Mouse (Mus musculus) activated CD4-positive, CD25-positive, alpha-beta regulatory T cell, adult 4 months (primary cell): ENCODE results near the gene Gm17428. TPM values are rescaled to one million over a fixed set of nuclear protein-coding genes. Genes with fewer than 3 reads are reported as not detected.
"Not testable (repeated sequence)": the region's sequence is repeated elsewhere in the genome, so short reads cannot be mapped to it uniquely, and the experiment has no call there.

Source experiments
- ATAC-seq: one replicate; pipeline ENCODE4 v1.8.0; 2017
- polyA plus RNA-seq, 2 experiments: library from polyadenylated mRNA; unstranded; fragments of 100-300 nt; shearing (Covaris generic); gene quantifications; one replicate each; pipeline ENCODE4 v1.2.1; 2017

Gm17428 gene
- polyA plus RNA-seq, 2 experiments from 2014 or later, result not detected

DNA sequence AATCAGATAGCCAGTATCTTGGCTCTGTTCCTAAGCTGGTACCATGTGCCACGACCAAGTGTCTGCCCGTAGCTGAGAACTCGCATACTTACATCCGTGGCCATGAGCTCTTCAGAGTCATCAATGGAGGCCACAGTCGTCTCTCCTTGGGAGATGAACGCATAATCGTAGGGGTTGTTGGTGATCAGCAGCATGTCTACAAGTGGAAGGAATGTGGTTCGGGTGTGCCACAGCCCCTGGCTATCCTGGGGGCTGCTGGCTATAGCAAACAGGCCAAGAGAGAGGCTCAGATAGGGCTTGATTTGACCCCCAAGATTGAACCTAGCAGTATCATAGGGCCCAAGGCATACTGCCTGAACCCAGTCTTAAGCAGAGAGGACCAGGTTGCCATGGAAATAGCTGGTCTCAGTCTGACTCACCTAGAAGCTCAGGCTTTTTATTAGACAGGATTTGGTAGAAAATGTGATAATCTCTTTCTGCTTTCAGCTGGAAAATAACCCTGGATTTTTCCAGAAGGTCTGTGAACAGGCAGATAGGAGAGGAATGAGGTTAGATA, 13.2 kb downstream of the Gm17428 start:
- no peak for ATAC-seq

DNA sequence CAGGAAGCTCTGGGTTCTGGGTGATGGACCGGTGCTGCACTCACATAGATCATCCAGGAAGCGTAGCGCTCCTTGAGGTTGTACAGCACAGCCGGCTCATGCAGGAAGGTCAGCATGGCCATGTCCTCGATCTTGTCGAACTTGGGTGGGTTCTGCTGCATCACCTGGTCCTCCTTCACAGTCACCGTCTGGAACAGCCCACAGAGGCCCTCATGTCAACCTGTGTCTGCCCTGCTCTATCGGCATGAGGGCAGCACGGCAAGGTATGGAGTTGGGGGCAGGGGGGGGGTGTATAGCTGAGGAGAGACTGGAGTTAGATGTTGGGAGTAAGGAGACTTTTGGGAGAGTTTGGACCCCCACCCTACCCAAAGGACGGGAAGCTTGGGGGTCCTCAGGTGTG, 15.5 kb downstream of the Gm17428 start:
- no peak for ATAC-seq

DNA sequence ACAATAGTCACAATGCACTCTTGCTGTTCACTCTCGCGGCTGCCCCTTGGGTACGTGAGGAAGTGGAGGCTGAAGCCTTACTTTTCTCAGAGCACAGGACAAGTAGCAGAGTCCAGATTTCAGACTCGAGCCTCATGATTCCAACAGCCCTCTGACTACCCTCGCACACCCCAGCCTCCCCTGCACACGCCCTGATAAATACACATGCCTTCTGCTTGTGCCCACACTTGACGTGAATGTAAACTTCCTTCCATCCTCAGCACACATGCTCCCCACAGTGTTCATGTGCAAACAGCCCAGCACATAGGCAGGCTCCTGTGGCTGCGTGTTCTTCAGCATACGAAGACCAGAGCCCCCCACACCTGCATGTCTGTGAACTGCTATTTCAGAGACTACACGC, 16.9 kb downstream of the Gm17428 start:
- ATAC-seq, result no peak

DNA sequence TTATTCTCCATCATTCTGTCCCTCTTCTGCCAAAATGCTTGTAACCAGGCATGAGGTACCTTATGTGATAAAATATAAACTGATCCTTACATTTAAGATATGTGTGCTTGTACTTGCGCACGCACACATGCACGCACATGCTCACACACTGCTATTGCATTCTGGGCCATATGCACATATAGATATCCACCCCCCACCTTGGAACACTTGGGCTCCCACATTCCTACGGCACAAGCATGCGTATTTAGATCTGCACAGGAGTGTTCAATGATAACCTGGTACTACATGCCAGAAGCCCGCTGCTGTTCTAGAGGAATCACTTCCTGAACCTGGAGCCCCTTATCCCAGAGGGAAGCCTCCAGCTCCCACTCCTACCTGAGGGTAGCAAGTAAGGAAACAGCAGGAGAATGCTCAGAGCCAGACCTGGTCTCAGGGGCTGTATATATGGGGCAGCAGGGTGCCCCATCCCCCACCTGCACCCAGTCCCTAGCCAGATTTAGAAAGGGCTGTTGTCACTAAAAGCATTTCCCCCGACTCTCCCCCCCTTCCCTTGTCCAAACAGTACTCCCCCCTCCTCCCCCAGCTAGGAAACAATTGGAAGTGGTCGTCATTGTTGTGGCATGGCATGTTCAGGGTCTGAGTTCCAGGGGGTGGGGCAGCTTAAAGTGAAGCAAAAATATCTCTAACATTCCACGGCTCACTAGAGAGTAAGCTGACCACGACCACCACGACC, 17.6 kb downstream of the Gm17428 start, which contains the start of gene Myh7:
TSS of gene Myh7 (minus strand) at position 491 of the 733 bp plus-strand sequence.
- no peak for ATAC-seq

DNA sequence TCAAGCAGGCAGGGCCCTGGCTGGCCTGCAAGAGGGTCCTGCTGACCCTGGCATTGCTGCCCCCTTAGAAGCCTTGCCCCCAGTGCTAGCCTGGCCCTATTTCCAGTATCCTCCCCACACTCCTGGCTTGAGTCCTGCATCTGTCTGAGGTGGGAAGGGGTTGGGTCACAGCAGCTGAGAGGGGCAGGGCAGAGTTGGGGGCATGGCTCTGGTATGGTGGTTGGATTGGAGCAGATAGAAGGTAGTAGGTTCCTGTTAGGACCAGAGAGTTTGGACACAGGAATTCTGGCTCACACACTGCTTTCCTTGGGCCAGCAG, 18.1 kb downstream of the Gm17428 start:
- ATAC-seq, result no peak

DNA sequence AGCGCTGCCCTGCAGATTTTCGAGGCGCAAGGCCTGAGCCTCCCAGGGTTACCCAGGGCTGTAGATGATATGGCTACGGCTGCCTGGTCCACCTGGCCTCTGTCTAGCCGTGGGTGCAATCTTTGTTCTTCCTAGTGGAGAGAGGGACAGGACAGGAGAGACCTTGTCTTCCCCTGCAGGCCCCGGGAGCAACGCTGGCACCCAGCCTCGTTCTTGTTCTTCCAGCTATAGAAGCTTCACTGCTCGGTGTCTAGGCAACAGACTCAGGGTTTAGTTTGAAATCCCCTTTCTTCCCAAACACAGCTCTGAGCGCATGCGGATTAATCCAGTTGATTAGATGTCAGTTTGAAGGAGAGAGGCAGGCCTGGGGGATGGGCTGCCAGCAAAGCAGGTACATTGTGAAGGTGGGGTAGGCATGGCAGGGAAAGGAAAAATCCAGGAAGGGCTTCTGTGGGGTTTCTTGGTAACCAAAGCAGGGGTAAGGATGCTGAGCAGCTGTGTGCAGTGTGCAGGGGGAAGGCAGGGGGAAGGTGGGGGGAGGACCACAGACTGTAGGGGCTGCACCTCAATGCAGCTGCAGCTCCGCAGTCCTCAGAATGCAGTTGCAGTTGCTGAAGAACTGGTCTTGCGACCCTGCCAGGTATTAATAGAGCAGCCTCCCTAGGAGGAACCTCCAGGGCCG, 18.9 kb downstream of the Gm17428 start:
- ATAC-seq, result no peak

DNA sequence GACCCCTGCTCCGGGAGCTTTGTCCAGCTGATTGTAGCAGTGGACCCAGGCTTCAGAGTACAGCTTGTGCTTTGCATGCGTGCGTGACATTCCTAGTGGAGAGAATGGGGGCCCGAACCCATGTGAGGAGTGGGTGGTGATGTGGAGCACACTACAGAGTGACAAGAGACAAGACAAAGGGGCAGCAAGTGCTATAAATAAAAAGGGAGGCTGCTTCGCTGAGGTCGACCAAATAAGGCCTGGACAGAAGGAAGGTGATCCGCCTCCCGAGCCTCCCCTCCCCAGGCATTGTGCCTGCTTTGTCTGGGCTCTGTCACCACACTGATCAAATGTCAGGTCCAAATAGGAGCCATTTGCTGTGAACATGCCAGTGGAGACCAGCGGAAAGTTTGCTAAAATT, 20.1 kb downstream of the Gm17428 start:
- ATAC-seq, result no peak

DNA sequence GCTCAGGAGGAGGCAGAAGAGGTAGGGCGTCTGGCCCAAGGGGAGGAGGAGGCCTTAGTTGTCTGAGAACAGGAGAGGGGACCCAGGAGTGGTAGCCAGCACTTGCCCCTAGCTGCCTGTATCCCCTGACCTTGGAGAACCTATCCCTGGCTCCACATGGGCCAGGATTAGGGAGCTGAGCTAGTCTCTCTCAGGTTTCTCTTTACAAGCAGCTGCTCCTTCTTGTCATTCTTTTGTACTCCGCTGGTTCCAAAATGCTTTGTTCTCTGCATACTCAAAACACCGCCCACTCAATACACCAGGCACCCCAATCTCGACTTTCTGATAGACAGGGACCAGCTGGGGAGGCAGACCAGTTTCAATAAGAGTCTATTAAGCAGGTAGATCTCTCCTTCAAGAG, 20.6 kb downstream of the Gm17428 start:
- ATAC-seq, result no peak

DNA sequence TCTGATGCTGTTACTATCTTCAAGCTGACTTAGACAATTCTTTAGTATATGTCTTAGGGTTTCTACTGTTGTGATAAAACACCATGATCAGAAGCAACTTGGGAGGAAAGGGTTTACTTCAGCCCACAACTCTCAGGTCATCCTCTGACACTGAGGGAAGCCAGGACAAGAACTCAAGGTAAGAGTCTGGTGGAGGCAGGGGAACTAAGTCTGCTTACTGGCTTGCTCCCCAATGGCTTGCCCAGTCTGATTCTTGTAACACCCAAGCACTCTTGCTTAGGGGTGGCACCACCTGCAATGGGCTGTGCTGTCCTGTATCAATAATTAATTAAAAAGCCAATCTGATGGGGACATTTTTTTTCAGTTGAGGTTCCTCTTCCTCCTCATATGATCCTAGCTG, 21.9 kb downstream of the Gm17428 start:
- ATAC-seq, result no peak

DNA sequence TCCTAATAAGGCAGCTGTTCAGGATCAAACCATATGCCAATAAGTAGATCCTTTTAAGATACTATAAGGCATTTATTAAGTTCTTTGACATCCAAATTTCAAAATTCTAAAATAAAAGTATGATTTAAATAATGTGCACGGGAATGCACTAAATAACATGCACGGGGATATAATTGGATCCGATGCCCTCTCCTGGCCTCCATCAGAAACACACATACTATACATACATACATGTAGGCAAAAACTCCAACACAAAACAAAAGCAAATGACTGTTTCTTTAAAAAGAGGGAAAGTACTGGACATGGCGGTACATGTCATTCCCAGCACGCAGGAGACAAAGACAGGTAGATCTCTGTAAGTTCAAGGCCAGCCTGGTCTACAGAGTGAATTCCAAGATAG, 23.1 kb downstream of the Gm17428 start:
- ATAC-seq, result not testable (repeated sequence)

DNA sequence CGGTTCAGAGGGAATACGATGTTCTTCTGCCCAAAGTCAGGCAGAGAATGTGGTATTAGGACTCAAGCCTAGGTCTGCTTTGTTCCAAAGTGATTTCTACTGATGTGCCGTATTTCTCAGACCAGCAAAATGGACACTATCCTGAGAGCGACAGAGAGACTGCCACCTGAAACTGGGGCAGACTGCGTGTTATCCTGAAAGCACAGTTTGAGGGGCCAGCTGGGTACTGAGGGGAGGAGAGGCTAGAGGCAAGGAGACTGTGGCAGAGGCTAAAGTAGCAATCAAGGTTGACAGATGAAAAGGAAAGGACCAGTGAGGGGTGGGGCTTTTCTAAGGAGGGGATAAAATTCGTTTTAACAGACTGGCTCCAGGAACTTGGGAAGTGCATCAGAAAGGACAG, 24.1 kb downstream of the Gm17428 start:
- ATAC-seq, result no peak

DNA sequence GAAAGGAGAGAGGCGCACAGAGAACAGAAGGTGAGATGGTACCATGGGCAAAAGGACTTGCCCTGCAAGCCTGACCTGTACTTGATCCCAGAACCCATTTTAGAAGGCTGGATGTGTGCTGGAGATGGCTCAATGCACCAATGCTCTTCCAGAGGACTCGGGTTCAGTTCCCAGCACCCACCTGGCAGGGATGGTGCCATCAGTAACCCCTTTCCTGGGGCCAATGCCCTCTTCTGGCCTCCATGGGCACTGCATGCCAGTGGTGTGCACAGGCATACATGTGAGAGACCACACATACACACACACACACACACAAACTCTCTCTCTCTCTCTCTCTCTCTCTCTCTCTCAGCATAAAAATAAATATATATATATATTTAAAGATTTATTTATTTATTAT, 24.7 kb downstream of the Gm17428 start:
- no peak for ATAC-seq

DNA sequence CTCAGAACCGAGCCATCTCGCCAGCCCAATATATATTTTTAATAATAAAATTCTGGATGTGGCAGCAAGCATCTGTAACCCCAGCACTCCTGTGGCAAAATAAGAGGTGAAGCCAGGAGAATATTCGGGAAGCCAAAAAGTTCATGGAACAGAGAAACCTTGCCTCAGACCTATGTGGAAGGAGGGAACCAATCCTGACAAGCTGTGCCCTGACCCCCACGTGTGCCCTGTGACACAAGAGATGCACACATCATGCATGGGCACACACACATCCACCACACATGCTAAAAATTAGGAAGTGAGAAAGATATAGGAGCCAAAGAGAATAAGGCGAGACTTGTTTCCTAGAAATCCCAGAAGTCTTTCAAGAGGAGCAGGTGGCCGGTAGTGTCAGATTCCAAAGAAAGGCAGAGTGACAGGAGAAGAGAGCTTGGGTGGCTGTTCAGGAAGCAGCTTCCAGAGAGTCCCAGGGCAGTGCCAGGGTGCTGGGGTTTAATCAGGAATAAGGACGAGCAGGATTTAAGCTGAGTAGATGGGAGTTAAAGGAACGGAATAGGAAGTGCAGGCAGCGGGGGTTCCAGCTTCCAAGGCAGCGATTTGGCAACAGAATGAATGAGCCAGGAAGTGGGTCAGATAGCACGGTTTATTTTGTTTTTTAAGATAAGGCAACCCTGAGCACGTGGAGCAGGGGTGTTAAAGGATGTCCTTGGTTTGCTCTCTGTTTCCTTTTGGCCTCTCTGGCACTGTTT, 25.4 kb downstream of the Gm17428 start:
- ATAC-seq, result no peak

DNA sequence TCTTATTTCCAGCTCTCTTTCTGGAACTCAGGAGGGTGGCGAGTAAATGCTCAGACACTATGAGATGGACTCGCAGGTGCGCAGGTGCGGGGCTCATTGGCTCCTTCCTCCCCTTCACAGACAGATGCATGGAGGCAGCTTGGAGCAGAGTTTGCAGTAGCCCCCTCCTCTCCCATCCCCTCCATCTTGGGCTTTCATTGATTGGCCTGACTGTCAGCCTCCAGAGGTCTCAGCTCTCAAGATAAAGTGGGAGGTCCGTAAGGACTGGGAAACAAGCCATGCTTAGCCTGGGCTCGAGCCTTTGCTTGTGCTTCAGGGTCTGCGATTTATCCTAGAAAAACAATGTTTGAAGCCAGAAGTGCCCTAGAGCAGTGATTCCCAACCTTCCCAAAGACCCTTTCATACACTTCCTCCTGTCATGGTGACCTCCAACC, 26.0 kb downstream of the Gm17428 start:
- ATAC-seq, result no peak

DNA sequence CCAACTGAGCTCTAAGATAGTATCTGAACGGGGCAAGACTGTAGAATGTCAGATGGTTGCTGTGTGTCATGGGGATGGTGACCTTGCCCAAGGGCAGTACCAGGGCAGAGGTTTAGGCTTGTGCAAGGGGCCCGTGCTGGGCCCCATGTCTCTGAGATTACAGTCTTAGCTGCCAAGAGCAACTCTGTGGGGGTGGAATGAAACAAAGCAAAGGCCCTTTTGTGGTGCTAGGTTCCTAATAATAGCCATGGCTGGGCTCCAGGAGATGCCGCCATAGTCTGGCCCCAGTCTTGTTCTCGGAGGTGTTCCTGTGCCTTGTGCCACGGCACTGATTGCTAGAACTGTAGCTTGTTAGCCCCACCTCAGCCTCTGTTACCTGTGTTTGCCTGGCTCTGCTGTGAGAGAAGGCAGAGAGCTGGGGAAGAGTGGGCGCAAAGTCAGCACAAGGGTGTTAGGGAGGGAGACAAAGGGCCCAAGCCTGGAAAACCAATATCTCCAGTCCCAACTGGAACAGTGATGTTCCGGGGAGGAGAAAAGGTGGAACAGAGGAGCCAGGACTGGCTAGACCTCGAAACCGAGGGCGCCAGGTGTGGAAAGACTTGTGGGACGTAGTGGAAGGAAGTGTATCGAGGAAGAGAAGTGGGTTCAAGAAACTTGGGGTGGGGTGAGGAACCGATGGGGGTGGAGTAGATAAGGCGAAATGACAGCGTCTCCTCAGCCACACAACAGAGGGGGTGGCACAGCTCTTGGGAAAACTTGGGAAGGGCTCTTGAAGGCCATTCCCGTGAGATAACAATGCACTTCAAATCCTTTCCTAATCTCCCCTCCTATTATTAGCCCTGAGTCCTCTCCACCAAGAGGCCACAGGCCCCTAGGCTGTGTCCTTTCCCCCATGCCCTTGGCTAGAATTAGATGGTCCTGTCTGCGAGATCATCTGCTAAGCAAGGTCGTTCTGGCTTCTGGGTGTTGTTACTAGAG, 27.4 kb downstream of the Gm17428 start:
- no peak for ATAC-seq

DNA sequence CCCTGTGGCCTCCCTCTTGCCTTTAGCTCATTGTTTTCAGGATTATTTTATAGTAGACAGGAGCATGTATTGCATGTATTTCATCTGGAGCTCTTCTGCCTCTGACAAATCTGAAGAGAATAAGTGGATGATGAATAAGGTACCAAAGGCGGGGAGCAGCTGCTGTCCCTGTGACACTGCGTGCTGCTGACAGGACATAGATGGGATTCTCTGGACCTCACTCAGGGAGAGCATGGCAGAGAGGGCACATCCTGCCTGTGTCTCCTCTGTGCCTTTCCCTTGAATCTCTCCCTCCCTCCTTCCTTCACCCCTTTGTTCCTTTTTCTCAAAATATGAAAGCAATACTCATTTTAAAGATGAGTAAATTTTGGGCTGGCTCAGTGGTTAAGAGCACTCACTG, 28.8 kb downstream of the Gm17428 start:
- ATAC-seq, result no peak

DNA sequence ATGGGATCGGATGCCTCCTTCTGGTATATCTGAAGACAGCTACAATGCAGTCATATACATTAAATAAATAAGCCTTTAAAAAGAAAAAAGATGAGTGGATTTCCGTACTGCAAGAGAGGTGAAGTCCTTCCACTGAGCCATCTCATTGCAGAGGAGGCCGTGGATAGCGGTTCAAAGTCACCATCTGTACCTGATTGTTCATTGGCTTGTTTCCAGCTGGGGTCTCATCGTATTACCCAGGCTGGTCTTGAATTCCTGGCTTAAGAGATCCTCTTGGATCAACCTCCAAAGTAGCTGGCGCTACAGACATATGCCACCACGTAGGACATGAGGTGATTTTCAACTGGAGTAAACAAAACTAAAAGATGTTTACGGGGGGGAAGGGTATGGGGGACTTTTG, 29.2 kb downstream of the Gm17428 start:
- ATAC-seq, result no peak

DNA sequence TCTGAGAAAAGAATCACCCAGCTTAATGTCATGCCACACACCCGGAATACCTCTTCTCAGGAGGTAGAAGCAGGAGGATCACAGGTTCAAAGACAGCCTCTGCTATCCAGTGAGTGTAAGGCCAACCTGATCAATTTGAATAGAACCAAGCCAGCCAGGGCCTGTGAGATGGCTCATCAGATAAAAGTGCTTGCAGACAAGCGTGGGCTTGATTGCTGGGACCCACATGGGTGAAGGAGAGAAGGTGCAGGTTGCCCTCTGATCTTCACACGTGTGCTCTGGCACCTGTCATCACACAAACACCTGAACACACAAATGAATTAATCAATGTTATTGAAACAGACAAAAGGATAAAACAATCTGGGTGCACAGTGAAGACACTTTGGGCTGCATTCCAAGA, 29.8 kb downstream of the Gm17428 start:
- no peak for ATAC-seq

DNA sequence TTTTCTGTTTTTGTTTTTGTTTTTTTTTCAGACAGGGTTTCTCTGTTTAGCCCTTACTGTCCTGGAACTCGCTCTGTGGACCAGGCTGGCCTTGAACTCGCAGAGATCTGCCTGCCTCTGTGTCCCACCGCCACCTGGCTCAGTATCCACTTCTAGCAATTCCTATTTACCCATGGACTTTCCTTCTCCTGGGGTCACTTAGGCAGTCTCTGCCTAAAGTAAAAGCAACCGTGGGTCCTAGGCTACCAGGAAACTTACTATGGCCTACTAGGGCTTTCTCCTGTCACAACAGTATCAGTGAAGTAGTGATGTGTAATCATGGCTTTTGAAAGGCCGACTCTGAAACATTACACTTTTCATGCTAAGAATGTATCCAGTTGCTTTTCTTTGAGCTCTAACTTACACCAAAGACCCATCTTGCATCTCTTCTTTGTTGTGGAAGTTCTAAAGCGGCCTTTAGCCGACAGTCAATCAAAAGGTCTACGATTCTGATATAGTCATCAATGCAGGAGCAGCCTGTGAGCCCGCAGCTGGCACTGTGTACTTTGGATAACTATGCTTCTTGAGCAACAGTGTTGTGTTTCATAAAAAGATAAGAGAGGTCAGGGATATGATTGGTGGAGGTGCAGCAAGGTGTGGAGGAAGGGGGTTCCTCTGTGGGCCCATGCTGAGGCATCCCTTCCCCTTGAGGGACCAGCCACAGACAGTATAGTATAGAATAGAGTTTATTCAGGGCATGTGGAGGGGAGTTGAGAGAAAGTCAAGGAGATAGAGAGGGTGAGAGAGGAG, 30.6 kb downstream of the Gm17428 start:
- ATAC-seq, result no peak

DNA sequence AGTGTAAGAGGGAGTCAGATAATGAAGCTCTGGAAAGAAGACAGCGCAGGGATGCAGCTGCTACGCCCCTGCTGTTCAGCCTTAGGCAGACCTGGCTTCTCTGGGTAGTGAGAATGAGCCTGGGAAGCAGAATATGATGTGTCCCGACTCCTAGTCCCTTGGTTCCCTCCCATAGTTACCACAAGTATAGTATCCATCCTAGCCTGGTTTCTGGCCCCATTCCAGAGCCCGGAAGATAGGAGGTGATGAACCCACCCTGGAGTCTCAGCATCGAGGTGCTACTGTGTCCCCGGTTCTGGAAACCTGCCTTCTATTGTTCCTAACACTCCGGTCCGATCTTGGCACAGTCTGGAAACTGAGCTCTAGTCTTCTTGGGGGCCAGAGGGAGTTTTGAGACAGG, 31.7 kb downstream of the Gm17428 start:
- no peak for ATAC-seq

DNA sequence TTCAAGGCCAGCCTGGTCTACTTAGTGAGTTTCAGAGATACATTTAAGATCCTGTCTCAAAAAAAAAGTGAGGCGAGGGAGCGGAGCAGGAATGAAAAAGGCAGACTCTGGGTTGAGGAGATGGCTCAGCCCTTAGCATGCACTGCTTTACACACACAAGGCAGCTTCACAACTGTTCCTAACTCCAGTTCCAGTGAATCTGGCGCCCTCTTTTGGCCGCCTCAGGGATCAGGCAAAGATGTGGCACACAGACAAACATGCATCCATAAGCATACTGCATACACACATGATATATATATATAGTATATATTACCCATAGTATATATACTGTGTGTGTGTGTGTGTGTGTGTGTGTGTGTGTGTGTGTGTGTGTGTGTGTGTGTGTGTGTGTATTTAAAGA, 34.4 kb downstream of the Gm17428 start:
- no peak for ATAC-seq
